Mouse (Mus musculus) c-Kit-positive CD71-positive TER-119-negative erythroid progenitor cells, embryonic 14.5 days (primary cell): ENCODE results near the gene Zbtb44.

Source experiments
- DNase-seq: peaks from one replicate; pipeline ENCODE4 v3.0.0-alpha.2; 2013; ENCODE audit warnings: low read depth

Zbtb44 gene

DNA sequence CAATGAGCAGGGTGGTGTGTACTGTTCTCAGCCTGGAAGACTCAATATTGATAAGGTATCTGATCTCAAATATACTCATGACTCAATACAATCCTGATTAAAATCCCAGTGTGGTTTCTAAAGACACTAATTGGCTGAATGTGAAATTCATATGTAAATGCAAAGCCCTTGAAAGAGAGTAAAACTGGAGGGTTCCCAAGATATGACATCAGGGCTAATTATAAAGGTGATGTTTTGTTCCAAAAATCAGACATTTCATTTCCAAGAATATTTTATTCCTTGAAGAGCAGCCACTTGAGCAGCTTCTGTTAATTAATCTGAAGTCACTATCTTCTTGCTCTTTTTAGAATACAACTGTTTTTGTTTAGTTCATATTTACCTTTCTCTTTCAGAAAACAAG lies 85.1 kb downstream of the Zbtb44 start:
- DNase-seq = no peak

DNA sequence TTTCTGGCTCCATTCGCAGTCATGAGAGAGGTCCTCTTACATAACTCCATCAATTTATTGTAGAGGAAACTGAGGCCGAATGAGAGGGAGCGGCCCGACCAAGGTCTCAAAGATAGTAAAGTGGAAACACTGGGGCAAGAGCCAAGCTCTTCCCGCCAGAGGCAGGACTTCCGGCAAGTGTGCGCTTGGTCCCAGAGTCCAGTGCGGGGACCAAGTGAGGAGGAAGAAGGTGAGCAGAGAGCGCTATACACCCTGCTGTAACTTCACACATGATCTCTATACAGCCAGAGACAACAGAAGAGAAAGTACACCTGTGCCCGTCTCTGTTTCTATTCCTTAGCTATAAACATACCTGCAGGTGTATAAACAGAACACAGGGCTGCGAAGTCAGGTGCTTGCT lies 86.6 kb downstream of the Zbtb44 start:
- no peak for DNase-seq

GRCm38 (mm10) chr9:31117488-31117887 lies 87.0 kb downstream of the Zbtb44 start:
- no peak for DNase-seq

- no peak for DNase-seq
These were observed 88.3 kb downstream of the Zbtb44 start for GRCm38 (mm10) chr9:31118520-31119298.

- no peak for DNase-seq
These were observed 89.0 kb downstream of the Zbtb44 start for GRCm38 (mm10) chr9:31119405-31119804.

GRCm38 (mm10) chr9:31119882-31120532 lies 89.6 kb downstream of the Zbtb44 start:
- DNase-seq = no peak

GRCm38 (mm10) chr9:31120533-31120915 lies 90.1 kb downstream of the Zbtb44 start:
- DNase-seq = no peak

- DNase-seq = no peak
These were observed 92.1 kb downstream of the Zbtb44 start for GRCm38 (mm10) chr9:31122464-31123030.
